In the genomic region with DNA sequence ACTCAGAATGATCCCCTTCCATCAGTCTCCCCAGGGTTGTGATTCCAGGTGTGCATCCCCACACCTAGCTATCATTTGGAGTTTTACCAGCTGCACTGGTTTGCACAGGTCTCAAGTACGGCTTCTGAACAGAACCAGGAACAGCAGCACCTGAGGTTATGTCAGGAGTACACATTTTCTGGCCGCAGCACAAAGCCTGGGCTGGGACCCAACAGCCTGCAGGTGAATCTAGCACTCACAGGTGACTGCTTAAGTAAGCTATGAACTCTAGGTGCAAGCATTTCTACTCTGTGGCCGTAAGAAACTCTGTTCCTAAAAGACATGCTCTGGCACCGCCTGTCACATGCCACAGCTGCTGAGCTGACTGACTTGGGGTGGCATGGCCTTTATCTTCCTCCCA, we compare ENCODE assay signal across 33 mouse cellular contexts. TPM values are rescaled to one million over a fixed set of nuclear protein-coding genes. Genes with fewer than 3 reads are reported as not detected.
DNase-seq lines count a peak whose midpoint lies in the region; ATAC-seq and TF ChIP-seq lines count a peak whose summit lies in the region.
"Had no signal": no experiment of that assay in that cellular context is flagged by ENCODE, and none has a peak within 500 bp of the region (broad histone marks: within the 10 kb centered on the region; RNA-seq: fewer than 3 reads in every experiment).

No protein-coding gene starts in this region.

- no peaks in the 10 kb centered on the region for H3K27me3 ChIP-seq in kidney, adult 2 months (replicated peaks; ENCODE audit: control insufficient read depth, insufficient read depth, low read length)
- no peaks in the 10 kb centered on the region for H3K27me3 ChIP-seq in kidney, embryonic 15.5 days
- H3K27me3 ChIP-seq in cerebellum, adult 2 months (ENCODE audit: control insufficient read depth, insufficient read depth, low read length) = no peaks in the 10 kb centered on the region
- H3K27me3 ChIP-seq: embryonic facial prominence, embryonic 12.5 days; embryonic facial prominence, embryonic 15.5 days; heart, embryonic 13.5 days; hindbrain, embryonic 12.5 days; hindbrain, embryonic 15.5 days had no signal

- no peak overlapping the region for H3K4me2 ChIP-seq in kidney, embryonic 15.5 days
- H3K4me2 ChIP-seq: embryonic facial prominence, embryonic 12.5 days; embryonic facial prominence, embryonic 15.5 days; heart, embryonic 13.5 days; hindbrain, embryonic 12.5 days; hindbrain, embryonic 15.5 days had no signal

- TF ChIP-seq CTCF in kidney, adult 2 months (conservative IDR thresholded peaks at IDR 0.05; ENCODE audit: insufficient read depth, insufficient read length, low read depth, low read length) = no peak
- no peak for TF ChIP-seq CTCF in cerebellum, adult 2 months (IDR thresholded peaks at IDR 0.05; ENCODE audit: borderline replicate concordance, insufficient read depth, low read depth, low read length)

- no peaks in the 10 kb centered on the region for H3K9me3 ChIP-seq in kidney, embryonic 15.5 days (replicated peaks)
- H3K9me3 ChIP-seq: embryonic facial prominence, embryonic 12.5 days; embryonic facial prominence, embryonic 15.5 days; heart, embryonic 10.5 days; heart, embryonic 13.5 days; hindbrain, embryonic 12.5 days; hindbrain, embryonic 15.5 days had no signal

- no peak overlapping the region for H3K9ac ChIP-seq in kidney, embryonic 15.5 days
- H3K9ac ChIP-seq: embryonic facial prominence, embryonic 12.5 days; embryonic facial prominence, embryonic 15.5 days; forebrain, postnatal 0 days; heart, embryonic 13.5 days; hindbrain, embryonic 12.5 days; hindbrain, embryonic 15.5 days had no signal

- no peak for ATAC-seq in kidney, embryonic 15.5 days (replicated peaks; ENCODE audit: low FRiP score)
- ATAC-seq: activated CD4-positive, CD25-positive, alpha-beta regulatory T cell, adult 4 months; forebrain, embryonic 14.5 days; forebrain, postnatal 0 days had no signal

- no peaks in the 10 kb centered on the region for H3K4me1 ChIP-seq in kidney, adult 2 months (ENCODE audit: control insufficient read depth, insufficient read depth, low read length)
- no peaks in the 10 kb centered on the region for H3K4me1 ChIP-seq in kidney, embryonic 15.5 days
- no peaks in the 10 kb centered on the region for H3K4me1 ChIP-seq in cerebellum, adult 2 months (ENCODE audit: control insufficient read depth, insufficient read depth, low read length)
- H3K4me1 ChIP-seq: embryonic facial prominence, embryonic 12.5 days; embryonic facial prominence, embryonic 15.5 days; heart, embryonic 10.5 days; heart, embryonic 13.5 days; hindbrain, embryonic 12.5 days; hindbrain, embryonic 15.5 days had no signal

- no peak overlapping the region for H3K27ac ChIP-seq in kidney, adult 2 months (ENCODE audit: insufficient read depth, low read depth, low read length)
- H3K27ac ChIP-seq in kidney, embryonic 15.5 days = no peak overlapping the region
- no peak overlapping the region for H3K27ac ChIP-seq in cerebellum, adult 2 months (ENCODE audit: insufficient read depth, low read length)
- H3K27ac ChIP-seq: embryonic facial prominence, embryonic 12.5 days; embryonic facial prominence, embryonic 15.5 days; gastrocnemius, adult 2 months; heart, adult 2 months; heart, embryonic 10.5 days; heart, embryonic 13.5 days; hindbrain, embryonic 12.5 days; hindbrain, embryonic 15.5 days had no signal

- H3K4me3 ChIP-seq in kidney, adult 2 months (ENCODE audit: insufficient read depth, low read depth, low read length) = no peak overlapping the region
- H3K4me3 ChIP-seq in kidney, embryonic 15.5 days (replicated peaks) = no peak overlapping the region
- H3K4me3 ChIP-seq in cerebellum, adult 2 months (replicated peaks; ENCODE audit: insufficient read depth, low read depth, low read length) = no peak overlapping the region
- H3K4me3 ChIP-seq: embryonic facial prominence, embryonic 12.5 days; embryonic facial prominence, embryonic 15.5 days; gastrocnemius, adult 2 months; heart, adult 2 months; heart, embryonic 10.5 days; heart, embryonic 13.5 days; hindbrain, embryonic 12.5 days; hindbrain, embryonic 15.5 days had no signal

- 70% methylated on average over 4 of the region's 4 CpGs for WGBS in kidney, adult 2 months
- WGBS in kidney, embryonic 15.5 days = 87% methylated on average over 4 of the region's 4 CpGs
- 85% methylated on average over 4 of the region's 4 CpGs for WGBS in cerebellum, adult 2 months

- TF ChIP-seq POLR2A in kidney, adult 2 months (IDR thresholded peaks at IDR 0.05; ENCODE audit: low read depth, low read length) = no peak
- TF ChIP-seq POLR2A in cerebellum, adult 2 months (IDR thresholded peaks at IDR 0.05; ENCODE audit: borderline replicate concordance, insufficient read depth, low read length) = no peak

- peaks cover 8% of the 10 kb centered on the region for H3K36me3 ChIP-seq in kidney, adult 2 months (ENCODE audit: control insufficient read depth, insufficient read depth, low read length)
- peaks cover 83% of the 10 kb centered on the region for H3K36me3 ChIP-seq in kidney, embryonic 15.5 days

- DNase-seq in heart, adult 11 months = peak; percentile 19
- DNase-seq in heart, postnatal 4 days = no peak
- DNase-seq in kidney, adult 2 months = peak; percentile 63
- DNase-seq in gonadal fat pad, adult 2 months (ENCODE audit: low read depth) = peak; percentile 73
- peak; percentile 38 to 39 for DNase-seq in kidney, postnatal 36 days
- DNase-seq in cerebellum, adult 2 months = no peak
- DNase-seq: adrenal gland, adult 8-10 months; adrenal gland, postnatal 25 days; cerebellum, adult 11-12 months; cerebellum, adult 9-10 months; cerebellum, postnatal 25 days; forebrain, postnatal 0 days; gastrocnemius, adult 2 months; gastrocnemius, postnatal 14 days; heart, adult 2 months; heart, postnatal 14 days had no signal

RNA-seq across cellular contexts. Expression of a gene that starts 7.8 kb away (rescaled TPM):
- 10 to 100 TPM; 19.8 to 20.8 TPM for total RNA-seq in heart, postnatal 4 days (2021)
- polyA plus RNA-seq in kidney, adult 2 months (2012; rRNA removed) = 43.5 and 45.7 TPM in 2 replicates
- polyA plus RNA-seq in kidney, embryonic 15.5 days (2015; fragmentation: Nextera tagmentation; extraction: Ambion mirVana) = 37.8 and 38.1 TPM in 2 replicates
- 27.2 and 28.6 TPM in 2 replicates for polyA plus RNA-seq in gonadal fat pad, adult 2 months (2012; rRNA removed)
- polyA plus RNA-seq in cerebellum, adult 2 months (2012; rRNA removed) = 24.5 and 25.3 TPM in 2 replicates

RNA-seq across cellular contexts. Expression of a gene that starts 18.8 kb away (rescaled TPM):
- total RNA-seq in heart, postnatal 4 days (2021) = not detected
- 0.14 TPM in 1 of 2 replicates, not detected in the other for polyA plus RNA-seq in kidney, adult 2 months (2012; rRNA removed)
- not detected in 2 replicates for polyA plus RNA-seq in kidney, embryonic 15.5 days (2015; fragmentation: Nextera tagmentation; extraction: Ambion mirVana)
- polyA plus RNA-seq in gonadal fat pad, adult 2 months (2012; rRNA removed) = 0.51 and 1.3 TPM in 2 replicates
- polyA plus RNA-seq in cerebellum, adult 2 months (2012; rRNA removed) = 0.16 TPM in 2 replicates
- total RNA-seq: adrenal gland, adult 8-10 months; adrenal gland, postnatal 25 days; common myeloid progenitor, adult 5-6 weeks; ES-E14; forebrain, postnatal 0 days; gastrocnemius, adult 2 months; gastrocnemius, postnatal 14 days; gastrocnemius, postnatal 4 days; heart, adult 2 months; heart, postnatal 14 days; hematopoietic stem cell, adult 5-6 weeks had no signal
- polyA plus RNA-seq: activated CD4-positive, CD25-positive, alpha-beta regulatory T cell, adult 4 months; brain, embryonic 14.5 days; embryonic facial prominence, embryonic 12.5 days; embryonic facial prominence, embryonic 15.5 days; forebrain, embryonic 11.5 days; forebrain, embryonic 14.5 days; forebrain, postnatal 0 days; frontal cortex, adult 2 months; heart, embryonic 10.5 days; heart, embryonic 13.5 days; heart, embryonic 16.5 days; hindbrain, embryonic 12.5 days; hindbrain, embryonic 15.5 days had no signal

RNA-seq across cellular contexts. Expression of a gene that starts 51.0 kb away (rescaled TPM):
- 1 to 10 TPM; 3.0 TPM for total RNA-seq in heart, postnatal 4 days (2021)
- polyA plus RNA-seq in kidney, adult 2 months (2012; rRNA removed) = not detected in 2 replicates
- 3.9 and 6.0 TPM in 2 replicates for polyA plus RNA-seq in kidney, embryonic 15.5 days (2015; fragmentation: Nextera tagmentation; extraction: Ambion mirVana)
- polyA plus RNA-seq in gonadal fat pad, adult 2 months (2012; rRNA removed) = 0.08 and 0.27 TPM in 2 replicates
- polyA plus RNA-seq in cerebellum, adult 2 months (2012; rRNA removed) = 10.0 and 11.1 TPM in 2 replicates
- total RNA-seq: common myeloid progenitor, adult 5-6 weeks; heart, adult 2 months; hematopoietic stem cell, adult 5-6 weeks had no signal
- polyA plus RNA-seq: activated CD4-positive, CD25-positive, alpha-beta regulatory T cell, adult 4 months had no signal

Comparison
In these comparisons a context has a peak if more than half of its experiments do, and no peak if none do; other contexts are left out.
1. DNase-seq: peak in heart, adult 11 months (single experiment), kidney, adult 2 months (single experiment), gonadal fat pad, adult 2 months (single experiment) and kidney, postnatal 36 days (2 of 2); none in heart, postnatal 4 days (single experiment) and cerebellum, adult 2 months (0 of 2).